Mouse (Mus musculus): ENCODE results near the gene Wdr60.

Gene Wdr60

GRCm38 (mm10) chr12:116183212-116183935, 79.4 kb downstream of the Wdr60 start:
- DNase-seq (ENCODE audit: low spot score) = no peak

- no peak for DNase-seq (ENCODE audit: low spot score)
Measured at GRCm38 (mm10) chr12:116182376-116182775, 80.4 kb downstream of the Wdr60 start.

GRCm38 (mm10) chr12:116181436-116182050, 81.3 kb downstream of the Wdr60 start:
- no peak for DNase-seq (ENCODE audit: low spot score)

- peak; percentile 41 for DNase-seq (ENCODE audit: low spot score)
Measured at GRCm38 (mm10) chr12:116176930-116177329, 85.9 kb downstream of the Wdr60 start.

GRCm38 (mm10) chr12:116169666-116170065, 93.2 kb downstream of the Wdr60 start:
- DNase-seq (ENCODE audit: low spot score) = no peak

- DNase-seq (ENCODE audit: low spot score) = no peak
Measured at GRCm38 (mm10) chr12:116165368-116165767, 97.5 kb downstream of the Wdr60 start.

- DNase-seq (ENCODE audit: low spot score) = no peak
Measured at GRCm38 (mm10) chr12:116159695-116160094, 103.1 kb downstream of the Wdr60 start.

GRCm38 (mm10) chr12:116159223-116159622, 103.6 kb downstream of the Wdr60 start:
- no peak for DNase-seq (ENCODE audit: low spot score)

- DNase-seq (ENCODE audit: low spot score) = no peak
Measured at GRCm38 (mm10) chr12:116156792-116157532, 105.9 kb downstream of the Wdr60 start.

Measured in T-cell, adult 2 months (primary cell).